Mouse (Mus musculus) lung, embryonic 14.5 days (tissue): ENCODE measurements around the gene Cyp4x1. TPM values are rescaled to one million over a fixed set of nuclear protein-coding genes. Genes with fewer than 3 reads are reported as not detected.
A peak's percentile ranks its signal among the peaks of the same experiment; 100 is the strongest.

Source experiments
- ATAC-seq: fragments of 200-750 bp; cut with Nextera tagmentation; 2 replicates; pipeline ENCODE4 v1.8.0; 2017; ENCODE audit warnings: mild to moderate bottlenecking, moderate TSS enrichment, moderate library complexity; ENCODE audit not compliant: insufficient read depth
- DNase-seq: peaks from one replicate; pipeline ENCODE4 v3.0.0-alpha.2; 2015
- H3K27ac ChIP-seq: fragments of 300-500 bp; sonication (generic); 2 replicates; pipeline ENCODE4 v1.5.1; 2014; ENCODE audit warnings: low read depth, mild to moderate bottlenecking, moderate library complexity
- H3K27me3 ChIP-seq: fragments of 300-500 bp; sonication (generic); 2 replicates; pipeline ENCODE4 v1.6.1; 2014; ENCODE audit warnings: low read length, control low read depth; ENCODE audit not compliant: insufficient read depth
- H3K36me3 ChIP-seq: fragments of 300-500 bp; sonication (generic); 2 replicates; pipeline ENCODE4 v1.6.1; 2014; ENCODE audit warnings: control low read depth; ENCODE audit not compliant: insufficient read depth
- H3K4me1 ChIP-seq: fragments of 300-500 bp; sonication (generic); 2 replicates; pipeline ENCODE4 v1.6.1; 2014; ENCODE audit warnings: antibody characterized with exemption, control low read depth; ENCODE audit not compliant: insufficient read depth
- H3K4me2 ChIP-seq: fragments of 300-500 bp; sonication (generic); 2 replicates; pipeline ENCODE4 v1.6.1; 2014; ENCODE audit warnings: mild to moderate bottlenecking
- H3K4me3 ChIP-seq: fragments of 300-500 bp; sonication (generic); 2 replicates; pipeline ENCODE4 v1.5.1; 2014; ENCODE audit warnings: low read depth, low read length
- H3K9ac ChIP-seq: fragments of 300-500 bp; sonication (generic); 2 replicates; pipeline ENCODE4 v1.6.1; 2014
- H3K9me3 ChIP-seq: fragments of 300-500 bp; sonication (generic); 2 replicates; pipeline ENCODE4 v1.6.1; 2016; ENCODE audit warnings: low read depth, low read length, control low read depth
- CTCF ChIP-seq: IDR thresholded peaks from 2 replicates; pipeline ENCODE4 v1.5.1; 2016; ENCODE audit warnings: antibody characterized with exemption, low read depth
- WGBS: fragments of 180-500 bp; shearing (Covaris S2); extraction: QIAGEN DNeasy Blood & Tissue Kit; methylation state at CpG from one replicate; pipeline ENCODE4 v1.1.7; 2014; 5-methylcytosine and 5-hydroxymethylcytosine counted together
- polyA plus RNA-seq: library from polyadenylated mRNA; unstranded; fragments of >200 nt; fragmentation: Nextera tagmentation; extraction: Ambion mirVana; gene quantifications from 2 replicates; pipeline ENCODE4 v1.2.1, GENCODE M21; 2014

Gene Cyp4x1
- polyA plus RNA-seq, 1 experiment from 2014 or later, result 0.04 TPM

DNA sequence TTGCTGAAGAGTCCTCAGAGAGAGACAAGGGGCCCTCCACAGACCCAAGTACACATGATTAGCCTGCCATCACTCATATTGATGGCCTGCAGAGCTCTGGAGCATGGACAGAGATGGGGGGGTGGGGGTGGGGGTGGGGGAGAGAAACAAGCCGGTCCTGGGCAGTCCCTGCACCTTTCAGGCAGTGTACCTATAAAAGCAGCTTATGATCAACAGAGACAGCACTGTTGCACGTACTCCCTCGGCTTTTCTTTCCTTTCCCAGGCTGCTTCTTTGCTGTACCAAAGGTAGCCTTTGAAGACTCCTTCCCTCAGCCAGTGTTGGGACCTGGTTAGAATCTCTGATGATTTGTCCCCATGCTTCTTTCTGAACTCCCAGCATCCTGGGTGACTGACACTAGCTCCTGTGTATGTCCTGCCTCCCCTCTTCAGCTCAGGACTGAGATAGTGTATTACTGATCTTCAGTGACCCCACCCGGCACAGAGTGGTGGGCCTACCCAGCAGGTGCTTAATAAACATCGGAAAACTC is 54.2 kb downstream of the Cyp4x1 start:
- WGBS, result 20% methylated on average over 5 of the region's 5 CpGs
- H3K4me3 ChIP-seq, result no peak overlapping the region
- no peak for TF ChIP-seq CTCF
- DNase-seq, result no peak
- H3K27me3 ChIP-seq, result no peaks in the 10 kb centered on the region
- H3K9ac ChIP-seq, result no peak overlapping the region
- peak overlapping the region; percentile 30; the same call in 1 of the 2 replicates for H3K27ac ChIP-seq
- H3K36me3 ChIP-seq, result no peaks in the 10 kb centered on the region
- ATAC-seq, result no peak
- H3K4me2 ChIP-seq, result no peak overlapping the region
- no peaks in the 10 kb centered on the region for H3K4me1 ChIP-seq
- no peaks in the 10 kb centered on the region for H3K9me3 ChIP-seq

DNA sequence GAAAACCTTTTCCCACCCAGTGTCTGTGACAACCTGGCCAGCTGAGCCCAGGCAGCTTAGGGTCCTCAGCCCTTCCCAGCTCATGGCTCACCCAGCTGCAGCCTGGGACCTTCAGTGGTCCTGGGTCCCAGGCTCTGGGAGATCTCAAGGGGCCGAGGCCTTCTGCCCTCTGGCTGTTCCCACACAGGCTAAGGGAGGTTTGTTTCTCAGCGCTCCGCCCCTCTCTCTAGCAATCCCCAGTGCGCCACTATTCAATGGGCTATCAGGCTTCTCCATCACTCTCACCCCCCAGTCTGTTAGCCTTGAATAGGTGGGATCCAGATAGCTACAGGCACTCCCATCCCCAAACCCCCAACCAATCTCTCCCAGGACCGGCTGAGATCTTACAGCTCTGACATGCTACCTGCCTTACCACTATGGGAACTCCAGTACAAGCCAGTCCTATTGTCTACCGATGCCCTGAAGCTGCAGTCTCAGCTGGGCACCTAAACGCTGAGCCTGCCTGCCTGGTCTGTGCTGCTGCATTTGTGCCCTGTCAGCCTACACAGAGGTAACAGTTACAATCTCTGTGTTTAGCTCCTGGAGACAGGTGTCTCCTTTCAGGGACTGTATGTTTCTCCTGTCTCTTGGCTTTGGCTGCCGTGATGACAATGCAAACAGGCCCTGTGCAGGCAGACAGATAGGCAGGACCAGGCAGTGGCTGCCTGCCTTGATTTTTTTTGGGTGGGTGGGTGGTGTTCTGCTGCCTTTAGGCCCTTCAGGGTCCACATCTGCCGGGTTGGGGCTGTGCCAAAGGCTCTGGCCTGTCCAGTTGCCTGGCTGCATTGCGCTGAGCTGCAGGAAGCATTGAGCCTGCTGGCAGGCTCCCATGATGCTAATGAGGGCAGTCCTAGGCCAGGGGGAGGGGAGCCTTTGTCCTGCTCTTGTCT is 54.9 kb downstream of the Cyp4x1 start:
- Histone ChIP-seq H3K4me1 (no peaks in the 10 kb centered on the region), H3K4me3 (no peak overlapping the region), H3K4me2 (no peak overlapping the region), H3K9me3 (no peaks in the 10 kb centered on the region), H3K27me3 (no peaks in the 10 kb centered on the region), H3K36me3 (no peaks in the 10 kb centered on the region), H3K27ac (peak overlapping the region; percentile 5; the same call in 1 of the 2 replicates), H3K9ac (no peak overlapping the region)
- ATAC-seq (peak; percentile 70), DNase-seq (peak; percentile 79)
- no peak for TF ChIP-seq CTCF
- 27% methylated on average over 10 of the region's 10 CpGs for WGBS

DNA sequence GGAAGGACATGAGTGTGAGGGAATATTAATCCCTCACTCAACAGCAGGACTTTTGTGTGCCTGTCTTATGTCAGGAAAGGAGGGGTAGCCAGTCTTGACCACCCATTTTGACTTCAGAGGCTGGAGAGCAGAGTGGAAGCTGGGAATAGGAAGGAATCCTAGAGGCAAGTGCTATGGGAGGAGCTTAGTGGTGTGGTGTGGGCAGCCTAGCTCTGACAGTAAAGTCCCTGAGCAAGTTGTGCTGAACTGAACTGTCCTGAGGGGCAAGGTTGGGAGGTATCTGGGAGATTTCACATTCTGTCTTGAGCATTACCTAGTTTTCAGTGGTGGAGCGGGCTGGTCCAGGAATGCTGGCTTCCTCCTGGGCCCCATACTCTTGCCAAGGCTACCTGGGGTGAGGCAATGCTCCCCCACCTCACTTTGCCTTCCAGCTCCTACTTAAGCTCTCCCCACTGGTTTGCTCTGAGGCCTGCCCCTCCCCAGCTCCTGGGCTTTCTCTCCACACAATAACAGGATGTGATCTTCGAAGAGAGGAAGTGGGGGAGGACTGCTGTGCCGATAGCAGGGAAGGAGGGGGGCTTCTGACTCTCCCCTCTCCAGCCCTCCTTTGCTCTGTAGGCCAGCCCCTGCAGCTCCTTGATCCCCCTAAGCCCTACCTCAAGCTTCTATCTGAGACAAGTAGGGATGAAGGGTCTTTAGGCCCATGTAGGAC is 58.7 kb downstream of the Cyp4x1 start:
- H3K27me3 ChIP-seq, result no peaks in the 10 kb centered on the region
- no peaks in the 10 kb centered on the region for H3K9me3 ChIP-seq
- no peaks in the 10 kb centered on the region for H3K36me3 ChIP-seq
- 30% methylated on average over 3 of the region's 3 CpGs for WGBS
- ATAC-seq (peak; percentile 61), DNase-seq (peak; percentile 52)
- H3K9ac ChIP-seq, result no peak overlapping the region
- H3K4me1 ChIP-seq, result no peaks in the 10 kb centered on the region
- H3K27ac ChIP-seq, result peak overlapping the region; percentile 50; the same call in 1 of the 2 replicates
- no peak overlapping the region for H3K4me3 ChIP-seq
- TF ChIP-seq CTCF, result no peak
- no peak overlapping the region for H3K4me2 ChIP-seq

DNA sequence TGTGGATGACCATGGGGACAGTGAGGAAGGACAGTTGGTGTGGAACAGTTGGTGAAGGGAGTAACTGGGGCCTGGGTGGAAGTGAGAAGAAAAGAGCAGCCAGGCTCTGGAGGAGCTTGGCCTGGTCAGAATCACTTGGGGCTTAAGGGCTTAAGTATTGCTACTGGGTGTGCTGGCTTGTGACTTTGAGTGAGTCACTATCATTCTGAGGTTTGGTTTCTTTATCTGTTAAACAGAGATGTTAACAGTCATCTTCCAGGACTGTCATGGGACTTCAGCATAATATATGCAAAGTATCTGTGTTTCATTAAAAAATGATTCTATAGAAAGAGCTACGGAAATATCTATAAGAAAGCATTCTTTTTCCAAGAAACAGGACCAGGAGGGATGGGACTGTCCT is 59.3 kb downstream of the Cyp4x1 start:
- DNase-seq (no peak), ATAC-seq (no peak)
- H3K27me3 ChIP-seq, result no peaks in the 10 kb centered on the region
- WGBS, result 69% methylated on average over 1 of the region's 1 CpGs
- H3K4me2 ChIP-seq, result no peak overlapping the region
- TF ChIP-seq CTCF, result no peak
- H3K27ac ChIP-seq, result peak overlapping the region; percentile 14; the same call in 1 of the 2 replicates
- no peak overlapping the region for H3K4me3 ChIP-seq
- H3K9ac ChIP-seq, result no peak overlapping the region
- no peaks in the 10 kb centered on the region for H3K9me3 ChIP-seq
- H3K36me3 ChIP-seq, result no peaks in the 10 kb centered on the region
- no peaks in the 10 kb centered on the region for H3K4me1 ChIP-seq

DNA sequence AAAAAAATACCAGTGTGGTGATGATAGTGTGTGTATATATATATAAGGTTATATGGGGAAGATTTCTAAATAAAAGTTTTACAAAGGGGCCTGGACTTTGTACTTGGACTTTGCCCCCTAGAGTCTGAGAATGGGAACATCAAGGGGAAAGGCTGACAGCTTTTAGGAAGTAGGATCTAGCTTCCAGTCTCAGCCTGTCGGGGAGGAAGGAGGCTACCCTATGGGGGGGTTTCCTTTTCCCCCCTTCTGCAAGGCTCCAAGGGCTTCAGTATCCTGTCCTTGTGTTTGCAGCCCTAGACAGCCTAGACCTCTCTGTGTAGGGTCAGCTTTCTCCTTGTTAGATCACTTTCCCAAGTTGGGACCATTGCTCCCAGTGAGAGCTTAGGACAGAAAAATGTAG is 62.4 kb downstream of the Cyp4x1 start:
- H3K27ac ChIP-seq, result no peak overlapping the region
- H3K4me1 ChIP-seq, result no peaks in the 10 kb centered on the region
- no peak overlapping the region for H3K9ac ChIP-seq
- WGBS, result 15% methylated on average over 1 of the region's 1 CpGs
- no peaks in the 10 kb centered on the region for H3K27me3 ChIP-seq
- H3K4me2 ChIP-seq, result no peak overlapping the region
- DNase-seq, result peak; percentile 34
- ATAC-seq, result 0 out of 2 replicates have a peak, but pooled peaks have one; percentile 23
- no peaks in the 10 kb centered on the region for H3K36me3 ChIP-seq
- H3K4me3 ChIP-seq, result no peak overlapping the region
- no peaks in the 10 kb centered on the region for H3K9me3 ChIP-seq
- 0 out of 2 replicates have a peak, but pooled peaks have one; percentile 17 for TF ChIP-seq CTCF

DNA sequence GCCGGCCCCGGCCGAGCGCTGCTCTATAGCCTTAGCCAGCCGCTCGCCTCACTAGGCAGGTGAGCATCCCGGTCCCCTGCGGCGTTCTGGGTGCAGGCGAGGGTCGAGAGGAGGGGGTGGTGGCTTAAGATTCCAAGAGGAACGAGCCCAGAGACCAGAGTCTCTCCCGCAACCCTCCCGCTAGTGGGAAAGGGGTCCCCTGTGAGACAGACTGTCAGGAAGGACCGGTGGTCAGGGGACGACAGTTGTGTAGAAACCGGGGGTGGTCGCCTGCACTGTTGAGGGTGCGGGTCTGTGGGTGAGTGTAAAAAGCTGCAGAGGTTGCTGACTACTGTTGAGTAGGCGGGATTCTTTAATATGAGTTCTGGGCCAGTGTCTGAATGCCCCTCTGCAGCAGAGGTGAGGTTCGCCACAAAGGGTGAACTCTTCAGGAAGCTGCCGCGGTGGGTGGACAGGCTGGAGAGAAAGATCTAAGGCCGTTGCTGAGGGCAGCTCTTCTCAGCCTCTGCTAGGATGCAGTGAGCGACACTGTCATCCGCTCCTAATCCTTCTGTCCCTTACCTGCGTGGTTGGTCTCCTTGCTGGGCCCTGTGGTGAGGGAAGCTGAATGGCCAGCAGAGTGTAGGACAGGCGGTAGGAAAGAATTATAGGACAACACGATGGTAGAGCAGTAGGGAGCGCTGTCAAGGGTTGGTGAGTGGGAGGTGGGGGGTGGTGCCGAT is 70.4 kb downstream of the Cyp4x1 start:
- H3K27ac ChIP-seq, result no peak overlapping the region

More for the DNA sequence above, 70.4 kb downstream of the Cyp4x1 start:
- peak; percentile 14 for DNase-seq
- TF ChIP-seq CTCF, result no peak
- Histone ChIP-seq H3K27me3 (peaks cover 70% of the 10 kb centered on the region), H3K36me3 (no peaks in the 10 kb centered on the region), H3K4me3 (peak overlapping the region; percentile 54), H3K4me1 (no peaks in the 10 kb centered on the region), H3K9me3 (no peaks in the 10 kb centered on the region), H3K4me2 (peak overlapping the region; percentile 92), H3K9ac (peak overlapping the region; percentile 47)
- WGBS, result 2% methylated on average over 31 of the region's 31 CpGs
- ATAC-seq, result peak; percentile 12; the same call in 1 of the 2 replicates
